Mouse (Mus musculus) adrenal gland, postnatal 4 days (tissue): ENCODE results near the gene Zdhhc18. TPM values are rescaled to one million over a fixed set of nuclear protein-coding genes. Genes with fewer than 3 reads are reported as not detected.
A peak's percentile ranks its signal among the peaks of the same experiment; 100 is the strongest.

Experiments
- DNase-seq, 2 experiments: peaks; one replicate each; pipeline ENCODE4 v3.0.0; 2021 to 2022; ENCODE audit warnings: low spot score in 2 of 2, mixed read lengths in 2 of 2
- total RNA-seq, 2 experiments: library from RNA; stranded (reverse); gene quantifications; 2 replicates each; pipeline ENCODE4 v1.2.3; 2021

Gene Zdhhc18
- total RNA-seq, 2 experiments from 2014 or later: 20.8 to 23.9 TPM

DNA sequence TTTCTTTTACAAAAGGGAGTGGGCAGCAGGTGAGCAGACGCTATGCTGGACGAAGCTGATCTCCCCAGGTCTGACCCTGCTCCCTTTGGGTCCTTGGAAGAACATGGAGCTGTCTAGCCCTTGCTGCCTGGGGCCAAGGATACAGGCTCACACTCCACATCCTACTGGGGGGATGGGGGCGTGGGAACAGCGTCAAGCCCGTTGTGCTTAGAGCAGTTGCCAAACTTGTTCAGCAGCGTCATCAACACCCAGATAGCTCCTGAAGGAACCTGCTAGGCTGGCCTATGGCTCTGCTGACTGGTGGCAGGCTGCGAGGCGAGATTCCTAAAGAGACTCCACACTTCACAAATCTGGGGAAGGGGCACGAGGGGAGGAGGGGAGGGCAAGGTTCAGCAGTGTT lies 44.6 kb downstream of the Zdhhc18 start:
- no peak for DNase-seq

DNA sequence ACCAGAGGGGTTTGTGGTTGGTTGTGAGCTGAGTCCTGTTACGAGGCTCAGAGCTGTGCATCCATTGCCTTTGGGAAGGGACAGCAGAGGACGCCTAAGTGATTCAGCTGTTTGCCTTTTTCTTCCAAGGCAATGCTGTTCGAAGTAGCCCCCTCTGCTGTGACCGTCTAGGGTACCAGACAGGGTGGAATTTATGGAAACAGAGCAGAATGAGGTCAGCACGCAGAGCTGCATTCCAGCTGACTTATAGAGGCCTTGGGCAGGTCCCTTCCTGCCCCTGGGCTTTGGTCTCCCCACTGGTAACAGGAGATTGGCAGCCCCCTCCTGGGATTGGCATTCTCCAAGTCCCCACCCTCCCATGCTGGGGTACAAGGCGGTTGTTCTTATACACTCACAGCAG lies 45.1 kb downstream of the Zdhhc18 start:
- DNase-seq: no peak

- no peak for DNase-seq
Observed at GRCm38 (mm10) chr4:133604175-133604574, 45.8 kb downstream of the Zdhhc18 start.

GRCm38 (mm10) chr4:133603056-133603455 lies 46.9 kb downstream of the Zdhhc18 start:
- no peak for DNase-seq

DNA sequence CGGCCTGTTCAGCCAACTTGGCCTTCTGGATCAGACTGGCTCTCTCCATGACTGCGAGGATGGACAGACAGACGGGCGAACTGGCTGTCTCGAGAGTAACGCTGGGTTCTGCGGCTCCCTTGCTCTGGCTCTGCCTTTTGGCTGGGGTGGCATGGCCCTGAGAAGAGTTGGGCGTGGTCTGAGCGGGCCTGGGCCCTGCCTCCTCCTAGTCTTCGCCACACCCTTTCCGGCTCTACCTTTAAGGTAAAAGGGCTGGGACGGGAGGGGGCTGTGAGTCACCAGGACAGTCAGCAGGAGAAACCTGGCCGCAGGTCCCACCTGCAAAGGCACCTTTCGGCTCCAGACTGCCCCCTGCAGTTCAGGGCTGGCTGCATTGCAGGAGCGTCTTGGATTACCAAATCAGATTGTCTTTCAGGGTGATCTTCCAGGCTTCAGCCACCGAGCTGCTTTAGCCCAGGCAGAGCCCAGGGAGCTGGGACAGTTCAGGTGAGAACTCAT lies 48.2 kb downstream of the Zdhhc18 start, which contains the start of gene Sfn:
TSS of gene Sfn (minus strand) at position 448 of the 498 bp plus-strand sequence.
- DNase-seq: no peak

GRCm38 (mm10) chr4:133600306-133600705 lies 49.6 kb downstream of the Zdhhc18 start:
- DNase-seq: no peak

- peak; percentile 70 to 81 for DNase-seq
Observed at GRCm38 (mm10) chr4:133599571-133600073, 50.3 kb downstream of the Zdhhc18 start.

GRCm38 (mm10) chr4:133599116-133599515 lies 50.8 kb downstream of the Zdhhc18 start:
- DNase-seq: no peak

DNA sequence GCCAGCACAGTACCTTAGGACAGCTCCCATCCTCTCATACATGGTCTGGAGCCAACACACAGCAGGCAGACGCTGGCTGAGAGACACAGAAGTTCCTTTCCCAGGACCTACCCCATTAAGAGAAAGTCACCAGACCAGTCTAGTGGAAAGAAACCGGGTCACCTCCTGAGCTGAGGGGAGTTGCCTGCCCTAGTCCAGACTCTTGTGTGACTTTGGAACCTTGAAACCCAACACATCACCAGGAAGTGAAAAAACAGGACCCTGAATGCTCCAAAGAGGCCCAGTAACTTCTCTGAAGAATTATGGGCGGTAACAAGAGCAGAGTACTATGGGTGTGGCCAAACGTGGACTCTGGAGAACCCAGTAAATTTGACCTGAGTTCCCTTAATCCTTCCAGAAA lies 51.3 kb downstream of the Zdhhc18 start:
- DNase-seq: no peak

- no peak for DNase-seq
Observed at GRCm38 (mm10) chr4:133596084-133596483, 53.9 kb downstream of the Zdhhc18 start.

- no peak for DNase-seq
Observed at GRCm38 (mm10) chr4:133595538-133595937, 54.4 kb downstream of the Zdhhc18 start.

GRCm38 (mm10) chr4:133592570-133592969 lies 57.4 kb downstream of the Zdhhc18 start:
- DNase-seq: peak; percentile 46 to 57

DNA sequence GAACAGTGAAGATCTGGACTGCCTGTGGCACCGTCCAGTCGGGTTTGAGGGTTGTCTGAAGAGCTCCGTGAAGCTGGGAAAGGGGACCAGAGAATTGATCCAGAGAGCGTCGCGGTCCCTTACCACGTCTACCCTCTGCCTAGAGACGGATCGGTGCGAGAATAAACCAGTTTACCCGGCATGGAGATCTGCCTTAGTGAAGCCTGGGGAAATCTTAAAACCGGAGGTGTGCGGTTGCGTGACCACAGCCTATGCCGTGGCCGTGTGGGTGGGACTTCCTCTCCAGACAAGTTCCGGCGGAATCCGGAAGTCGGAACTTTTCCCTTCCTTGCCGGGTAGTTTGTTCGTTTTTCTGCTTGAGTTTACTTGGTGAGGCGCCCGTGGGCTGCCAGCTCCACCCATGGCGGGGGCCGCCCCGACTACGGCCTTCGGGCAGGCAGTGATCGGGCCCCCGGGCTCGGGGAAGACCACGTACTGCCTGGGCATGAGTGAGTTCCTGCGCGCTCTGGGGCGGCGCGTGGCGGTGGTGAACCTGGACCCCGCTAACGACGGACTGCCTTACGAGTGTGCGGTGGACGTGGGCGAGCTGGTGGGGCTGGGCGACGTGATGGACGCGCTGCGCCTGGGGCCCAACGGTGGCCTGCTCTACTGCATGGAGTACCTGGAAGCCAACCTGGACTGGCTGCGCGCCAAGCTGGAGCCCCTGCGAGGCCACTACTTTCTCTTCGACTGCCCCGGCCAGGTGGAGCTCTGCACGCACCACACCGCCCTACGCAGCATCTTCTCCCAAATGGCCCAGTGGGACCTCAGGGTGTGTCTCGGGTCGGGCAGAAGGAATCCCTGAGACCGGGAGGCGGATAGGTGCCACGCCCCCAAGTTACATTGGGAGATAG lies 65.6 kb downstream of the Zdhhc18 start, which contains the start of gene Gpn2:
TSS of gene Gpn2 (plus strand) at position 304 of the 893 bp plus-strand sequence.
- peak; percentile 41 to 69 for DNase-seq

DNA sequence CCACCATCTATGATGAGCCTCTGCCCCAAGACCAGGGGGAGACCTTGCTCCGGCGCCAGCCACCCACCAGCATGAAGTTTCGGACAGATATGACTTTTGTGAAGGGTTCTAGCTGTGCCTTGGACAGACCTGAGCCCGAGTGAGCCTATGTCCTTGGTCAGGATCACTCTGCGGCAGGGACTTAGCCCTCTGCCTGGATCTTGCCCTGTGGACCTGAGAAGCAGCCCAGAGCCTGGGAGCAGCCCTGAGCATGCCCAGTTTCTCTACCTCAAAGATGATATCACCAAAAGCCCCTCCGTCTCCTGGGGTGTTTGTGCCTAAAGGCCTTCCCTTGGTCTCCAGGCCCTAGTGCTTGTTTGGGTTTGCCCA lies 66.3 kb downstream of the Zdhhc18 start:
- no peak for DNase-seq

DNA sequence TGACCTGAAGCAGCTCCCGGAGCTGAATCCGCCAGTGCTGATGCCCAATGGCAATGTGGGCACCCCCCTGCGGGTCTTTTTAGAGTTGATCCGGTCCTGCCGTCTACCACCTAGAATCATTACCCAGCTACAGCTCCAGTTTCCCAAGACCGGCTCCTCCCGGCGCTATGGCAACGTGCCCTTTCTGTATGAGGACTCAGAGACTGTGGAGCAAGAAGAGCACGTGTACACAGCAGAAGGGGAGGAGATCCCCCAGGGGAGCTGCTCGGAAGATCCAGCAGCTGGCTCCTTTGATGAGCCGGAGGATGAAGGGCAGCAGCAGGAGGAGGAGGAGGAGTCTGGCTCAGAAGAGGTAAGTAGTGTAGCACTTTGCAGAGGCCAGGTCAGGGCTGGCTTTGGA lies 72.0 kb downstream of the Zdhhc18 start:
- DNase-seq: no peak

DNA sequence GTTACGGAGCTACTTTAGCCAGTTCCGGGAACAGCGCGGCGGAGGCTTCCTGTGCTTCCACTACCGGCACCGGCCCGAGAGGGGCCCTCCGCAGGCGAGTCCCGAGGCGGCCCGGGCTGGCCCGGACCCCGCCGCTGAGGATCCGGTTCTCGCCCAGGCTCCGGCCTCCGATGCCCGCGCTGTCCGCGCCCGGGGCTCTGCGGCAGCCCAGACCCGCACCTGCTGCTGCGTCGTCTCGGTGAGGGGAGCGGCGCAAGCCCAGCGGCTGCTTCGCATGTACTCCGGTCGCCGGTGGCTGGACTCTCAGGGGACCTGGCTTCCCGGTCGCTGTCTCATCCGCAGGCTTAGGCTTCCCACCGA lies 75.1 kb downstream of the Zdhhc18 start:
- DNase-seq: no peak

GRCm38 (mm10) chr4:133574070-133574842 lies 75.7 kb downstream of the Zdhhc18 start, which contains the start of gene Gpatch3:
Gene Gpatch3, plus strand, starts transcription at chr4:133574745.
- peak; percentile 75 to 82 for DNase-seq

GRCm38 (mm10) chr4:133570066-133570466 lies 79.9 kb downstream of the Zdhhc18 start:
- no peak for DNase-seq

DNA sequence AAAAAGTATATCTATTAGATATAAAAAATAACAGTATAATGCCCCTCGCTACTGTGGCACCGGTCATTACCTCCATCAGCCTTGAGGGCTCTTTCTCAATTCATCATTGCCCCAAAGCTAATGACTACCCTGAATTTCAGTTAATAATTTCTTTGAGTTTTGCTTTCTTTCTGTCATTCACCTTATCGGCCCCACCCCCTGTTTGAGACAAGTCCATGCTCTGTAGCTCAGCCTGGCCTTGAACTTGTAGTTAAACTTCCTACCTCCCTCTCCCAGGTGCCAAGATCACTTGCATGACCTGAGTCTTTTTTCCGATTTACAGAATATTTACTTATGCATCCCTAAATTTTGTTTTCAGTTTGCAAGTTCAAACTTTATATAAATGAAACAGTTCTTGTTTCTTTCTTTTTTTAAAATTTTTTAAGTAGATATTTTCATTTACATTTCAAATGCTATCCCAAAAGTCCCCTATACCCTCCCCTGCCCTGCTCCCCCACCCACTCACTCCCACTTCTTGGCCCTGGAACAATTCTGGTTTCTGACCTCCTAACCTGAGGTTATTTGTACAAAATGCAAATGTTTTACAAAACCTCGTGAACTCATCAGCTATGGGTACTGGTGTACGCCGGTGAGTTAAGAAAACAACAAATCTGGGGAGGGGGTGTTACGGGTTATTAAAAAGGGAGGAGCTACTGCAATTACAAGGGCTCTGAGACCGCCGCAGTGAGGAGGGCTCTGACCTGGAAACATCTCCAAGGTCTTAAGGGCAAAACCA lies 80.5 kb downstream of the Zdhhc18 start:
- DNase-seq: no peak

GRCm38 (mm10) chr4:133567251-133567650 lies 82.7 kb downstream of the Zdhhc18 start:
- no peak for DNase-seq

- peak; percentile 40 to 61 for DNase-seq
Observed at GRCm38 (mm10) chr4:133563123-133563571, 86.8 kb downstream of the Zdhhc18 start.
